Mouse (Mus musculus) bone marrow, adult 2 months (tissue): ENCODE measurements around the gene Lrrc26. TPM values are rescaled to one million over a fixed set of nuclear protein-coding genes. Genes with fewer than 3 reads are reported as not detected.

ENCODE experiments used
- H3K27ac ChIP-seq: fragments of 200-500 bp; 2 replicates; pipeline ENCODE4 v1.5.1; 2012; ENCODE audit warnings: low read depth, mild to moderate bottlenecking, control low read depth, inconsistent platforms, low read length; ENCODE audit not compliant: control insufficient read depth, poor library complexity, insufficient read depth
- H3K4me1 ChIP-seq: fragments of 200-500 bp; 2 replicates; pipeline ENCODE4 v1.6.1; 2011; ENCODE audit warnings: low read length; ENCODE audit not compliant: control insufficient read depth, insufficient read depth
- H3K4me3 ChIP-seq: fragments of 200-500 bp; replicated peaks from 2 replicates; pipeline ENCODE3; 2011; ENCODE audit warnings: mild to moderate bottlenecking, low read depth, low read length, control low read depth; ENCODE audit not compliant: control insufficient read depth
- CTCF ChIP-seq: fragments of 200-500 bp; IDR thresholded peaks from 2 replicates; pipeline ENCODE4 v1.5.1; 2011; ENCODE audit warnings: low read length, control low read depth; ENCODE audit not compliant: control insufficient read depth, insufficient read depth
- POLR2A ChIP-seq: fragments of 200-500 bp; IDR thresholded peaks from 2 replicates; pipeline ENCODE4 v1.6.1; 2011; ENCODE audit warnings: low read depth, mild to moderate bottlenecking, control low read depth, low read length, borderline replicate concordance; ENCODE audit not compliant: control insufficient read depth
- WGBS: fragments of 180-500 bp; shearing (Covaris S2); methylation state at CpG from one replicate; pipeline ENCODE4 v1.1.7; 2018; 5-methylcytosine and 5-hydroxymethylcytosine counted together
- polyA plus RNA-seq: library from polyadenylated mRNA; stranded (reverse); fragments of >200 nt; gene quantifications from 2 replicates; pipeline ENCODE4 v1.2.4, GENCODE M21; 2011; ENCODE audit warnings: low replicate concordance; ENCODE audit not compliant: missing spikeins, insufficient read depth, insufficient read length

Lrrc26 gene
- polyA plus RNA-seq, 1 experiment = not detected

- H3K27ac ChIP-seq = no peak overlapping the region
- no peak overlapping the region for H3K4me3 ChIP-seq
- TF ChIP-seq POLR2A (no peak), CTCF (no peak)
- 69% methylated on average over 10 of the region's 10 CpGs for WGBS
- H3K4me1 ChIP-seq = no peaks in the 10 kb centered on the region
Measured at GRCm38 (mm10) chr2:25298046-25298445, 8.3 kb downstream of the Lrrc26 start.

GRCm38 (mm10) chr2:25303452-25303851, 13.7 kb downstream of the Lrrc26 start:
- Histone ChIP-seq H3K27ac (no peak overlapping the region), H3K4me1 (no peaks in the 10 kb centered on the region), H3K4me3 (no peak overlapping the region)
- TF ChIP-seq POLR2A (no peak), CTCF (no peak)
- 51% methylated on average over 3 of the region's 3 CpGs for WGBS

GRCm38 (mm10) chr2:25303931-25304656, 14.4 kb downstream of the Lrrc26 start:
- no peak overlapping the region for H3K27ac ChIP-seq
- 58% methylated on average over 7 of the region's 7 CpGs for WGBS
- no peak overlapping the region for H3K4me3 ChIP-seq
- no peaks in the 10 kb centered on the region for H3K4me1 ChIP-seq
- TF ChIP-seq CTCF = no peak

- Histone ChIP-seq H3K4me3 (no peak overlapping the region), H3K4me1 (no peaks in the 10 kb centered on the region), H3K27ac (no peak overlapping the region)
- no peak for TF ChIP-seq CTCF
- TF ChIP-seq POLR2A = 0 out of 2 replicates have a peak, but pooled peaks have one; percentile 12
- WGBS = 2% methylated on average over 45 of the region's 45 CpGs
Measured at GRCm38 (mm10) chr2:25304657-25305541, 15.2 kb downstream of the Lrrc26 start.

GRCm38 (mm10) chr2:25305587-25306359, 16.1 kb downstream of the Lrrc26 start:
- WGBS = 46% methylated on average over 14 of the region's 14 CpGs
- Histone ChIP-seq H3K27ac (no peak overlapping the region), H3K4me1 (no peaks in the 10 kb centered on the region), H3K4me3 (no peak overlapping the region)
- TF ChIP-seq CTCF (no peak), POLR2A (no peak)

- Histone ChIP-seq H3K27ac (no peak overlapping the region), H3K4me1 (no peaks in the 10 kb centered on the region; the same call in 1 of the 2 replicates), H3K4me3 (no peak overlapping the region)
- TF ChIP-seq POLR2A (no peak), CTCF (no peak)
- 49% methylated on average over 10 of the region's 10 CpGs for WGBS
Measured at GRCm38 (mm10) chr2:25310180-25310579, 20.5 kb downstream of the Lrrc26 start.

- no peak for TF ChIP-seq CTCF
- TF ChIP-seq POLR2A = no peak
- no peak overlapping the region for H3K4me3 ChIP-seq
- no peaks in the 10 kb centered on the region; the same call in 1 of the 2 replicates for H3K4me1 ChIP-seq
- H3K27ac ChIP-seq = no peak overlapping the region
- WGBS = 5% methylated on average over 22 of the region's 22 CpGs
Measured at GRCm38 (mm10) chr2:25310969-25311368, 21.3 kb downstream of the Lrrc26 start.

GRCm38 (mm10) chr2:25311491-25311891, 21.8 kb downstream of the Lrrc26 start:
- WGBS = 5% methylated on average over 11 of the region's 11 CpGs
- no peak overlapping the region for H3K27ac ChIP-seq
- H3K4me3 ChIP-seq = no peak overlapping the region
- no peaks in the 10 kb centered on the region; the same call in 1 of the 2 replicates for H3K4me1 ChIP-seq
- TF ChIP-seq POLR2A = no peak
- TF ChIP-seq CTCF = no peak
